Mouse (Mus musculus): Measurements from ENCODE around the gene Ctsh.

GRCm38 (mm10) chr9:90075336-90075735 lies 21.4 kb downstream of the Ctsh start:
- TF ChIP-seq POLR2A (IDR thresholded peaks at IDR 0.05; ENCODE audit: low read depth, low read length) (no peak), CTCF (conservative IDR thresholded peaks at IDR 0.05; ENCODE audit: insufficient read depth, insufficient read length, low read depth, low read length) (no peak)

All from kidney, adult 2 months (tissue).